ENCODE assay signal across 15 mouse cellular contexts in genomic region chr9:123296229-123296628, GRCm38 (mm10). TPM values are rescaled to one million over a fixed set of nuclear protein-coding genes. Genes with fewer than 3 reads are reported as not detected.
DNase-seq lines count a peak whose midpoint lies in the region; ATAC-seq lines count a peak whose summit lies in the region.
"Had no signal": no experiment of that assay in that cellular context is flagged by ENCODE, and none has a peak within 500 bp of the region (broad histone marks: within the 10 kb centered on the region; RNA-seq: fewer than 3 reads in every experiment).

No protein-coding gene starts in this region.

- peak; percentile 68; the same call in 1 of the 2 replicates for ATAC-seq in cerebellum, adult (ENCODE audit: insufficient number of reproducible peaks, low FRiP score, low TSS enrichment)
- ATAC-seq: inflammation-experienced regulatory T-cells, adult 6 months had no signal

- intact Hi-C loops in heart, postnatal 10 days (cut with DNase I), result no loop called here

- DNase-seq in heart, adult 11 months, result peak; percentile 51
- DNase-seq in heart, postnatal 10 days, result no peak
- DNase-seq in MN1 (ENCODE audit: low spot score), result peak; percentile 41
- peak; percentile 94 to 96 for DNase-seq in cerebellum, postnatal 10 days
- no peak for DNase-seq in thymus, postnatal 0 days (ENCODE audit: low spot score)
- no peak for DNase-seq in spleen, adult 12 weeks (ENCODE audit: low spot score)
- DNase-seq in retina, postnatal 1 day, result no peak
- DNase-seq: heart, postnatal 4 days; kidney, adult 9 months; kidney, postnatal 4 days; lung, adult 18-20 months; lung, postnatal 4 days; right cerebral cortex, adult 18-20 months had no signal

RNA-seq across cellular contexts. Expression of gene Tmem158, which starts 35.7 kb away (rescaled TPM):
- total RNA-seq in heart, postnatal 10 days (2021), result 10 to 100 TPM; 15.9 to 16.6 TPM
- 7.8 and 8.7 TPM in 2 replicates for polyA plus RNA-seq in thymus, postnatal 0 days (2015; fragmentation: Nextera tagmentation; extraction: Ambion mirVana)

Comparison
In these comparisons a context has a peak if more than half of its experiments do, and no peak if none do; other contexts are left out.
1. DNase-seq: peak in heart, adult 11 months (single experiment), MN1 (single experiment) and cerebellum, postnatal 10 days (2 of 2); none in heart, postnatal 10 days (0 of 2), thymus, postnatal 0 days (single experiment), spleen, adult 12 weeks (single experiment) and retina, postnatal 1 day (single experiment).